Mouse (Mus musculus): ENCODE measurements around the gene Herc3.

DNA sequence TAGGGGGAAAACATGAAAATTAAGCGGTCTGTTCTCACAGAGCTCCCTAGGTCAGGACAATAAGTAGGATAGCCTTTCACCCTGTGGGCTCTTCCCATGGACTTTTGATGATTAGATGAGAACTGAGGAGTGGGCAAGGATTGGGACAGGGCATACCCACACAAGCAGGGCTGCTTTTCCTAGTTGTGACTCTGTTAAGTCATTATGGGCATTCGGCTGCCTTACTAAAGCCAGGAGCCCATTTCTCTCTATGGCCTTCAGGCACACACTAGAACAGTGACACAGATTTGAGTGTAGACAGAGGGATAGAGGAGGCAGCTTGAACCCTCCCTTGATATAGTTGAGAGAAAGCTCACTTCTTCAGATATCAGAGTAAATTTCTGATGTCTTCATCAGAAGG, 132.8 kb downstream of the Herc3 start:
- TF ChIP-seq CTCF (IDR thresholded peaks at IDR 0.05) (no peak), EP300 (IDR thresholded peaks at IDR 0.05) (no peak)
